Mouse (Mus musculus) lung, postnatal 0 days (tissue): ENCODE measurements around the gene Ptprg.

Source experiments
- CTCF ChIP-seq: IDR thresholded peaks from 2 replicates; pipeline ENCODE4 v1.5.1; 2016; ENCODE audit warnings: antibody characterized with exemption, mild to moderate bottlenecking
- EP300 ChIP-seq: IDR thresholded peaks from 2 replicates; pipeline ENCODE4 v1.6.1; 2016; ENCODE audit warnings: antibody characterized with exemption, mild to moderate bottlenecking, control low read depth

DNA sequence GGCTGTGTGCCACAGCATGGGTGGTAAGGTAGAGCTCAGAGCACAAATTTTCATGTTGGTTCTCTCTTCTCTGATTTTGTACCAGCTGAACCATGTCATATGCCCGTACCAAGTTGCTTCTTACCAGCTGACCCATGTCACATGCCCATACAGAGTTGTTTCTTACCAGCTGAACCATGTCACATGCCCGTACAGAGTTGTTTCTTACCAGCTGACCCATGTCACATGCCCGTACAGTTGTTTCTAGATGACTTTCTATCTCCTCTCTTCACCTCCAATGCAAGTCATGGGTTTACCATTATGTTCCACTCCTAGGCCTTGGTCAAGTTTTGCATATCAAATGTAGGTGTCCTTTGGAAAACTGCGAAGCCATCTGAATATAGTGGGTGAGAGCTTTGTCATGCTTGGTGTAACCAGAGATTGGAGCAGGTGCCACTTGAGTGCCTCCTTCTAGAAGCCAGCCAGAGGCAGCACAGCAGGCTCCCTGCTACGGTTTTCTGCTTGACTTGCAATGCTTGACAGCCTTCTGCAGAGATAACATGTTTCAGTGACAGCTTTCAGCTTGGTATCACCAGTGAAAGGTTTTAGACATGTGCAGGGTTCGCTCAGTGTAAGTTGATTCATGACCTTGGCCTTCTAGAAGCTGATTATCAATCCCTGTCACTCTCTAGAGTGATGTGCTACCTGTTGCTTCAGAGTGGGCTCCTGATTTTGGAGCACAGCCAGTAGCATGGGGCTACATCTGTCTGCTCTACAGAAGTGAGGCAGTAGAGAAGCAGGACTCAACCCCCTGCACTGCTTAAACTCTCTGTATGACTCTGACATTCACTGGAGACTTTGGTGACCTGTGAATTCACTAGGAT lies 401.9 kb downstream of the Ptprg start:
- TF ChIP-seq CTCF (no peak), EP300 (no peak)
